Mouse (Mus musculus) stomach, postnatal 0 days (tissue): ENCODE results near the gene Tbc1d24. TPM values are rescaled to one million over a fixed set of nuclear protein-coding genes. Genes with fewer than 3 reads are reported as not detected.

Source experiments
- ATAC-seq: fragments of 200-750 bp; cut with Nextera tagmentation; 2 replicates; pipeline ENCODE4 v1.8.0; 2017; ENCODE audit not compliant: low FRiP score, low TSS enrichment
- DNase-seq: peaks from one replicate; pipeline ENCODE4 v3.0.0-alpha.2; 2016; ENCODE audit warnings: low spot score
- H3K27ac ChIP-seq: fragments of 300-500 bp; sonication (generic); replicated peaks from 2 replicates; pipeline ENCODE4 v1.5.1; 2014; ENCODE audit warnings: mild to moderate bottlenecking, control low read depth
- H3K27me3 ChIP-seq: fragments of 300-500 bp; sonication (generic); 2 replicates; pipeline ENCODE4 v1.6.1; 2014; ENCODE audit warnings: low read length; ENCODE audit not compliant: control insufficient read depth, insufficient read depth
- H3K36me3 ChIP-seq: fragments of 300-500 bp; sonication (generic); 2 replicates; pipeline ENCODE4 v1.6.1; 2014; ENCODE audit warnings: low read length, mixed read lengths; ENCODE audit not compliant: control insufficient read depth, insufficient read depth
- H3K4me1 ChIP-seq: fragments of 300-500 bp; sonication (generic); replicated peaks from 2 replicates; pipeline ENCODE4 v1.6.1; 2014; ENCODE audit warnings: antibody characterized with exemption; ENCODE audit not compliant: control insufficient read depth, insufficient read depth
- H3K4me2 ChIP-seq: fragments of 300-500 bp; sonication (generic); replicated peaks from 2 replicates; pipeline ENCODE4 v1.6.1; 2014; ENCODE audit warnings: low read depth, mild to moderate bottlenecking, control low read depth, moderate library complexity
- H3K4me3 ChIP-seq: fragments of 300-500 bp; sonication (generic); 2 replicates; pipeline ENCODE4 v1.5.1; 2014; ENCODE audit warnings: low read depth, low read length, control low read depth
- H3K9ac ChIP-seq: fragments of 300-500 bp; sonication (generic); 2 replicates; pipeline ENCODE4 v1.6.1; 2014; ENCODE audit warnings: mild to moderate bottlenecking, low read length, control low read depth, mixed read lengths
- H3K9me3 ChIP-seq: fragments of 300-500 bp; sonication (generic); 2 replicates; pipeline ENCODE4 v1.6.1; 2016; ENCODE audit warnings: low read length; ENCODE audit not compliant: control insufficient read depth
- CTCF ChIP-seq: IDR thresholded peaks from 2 replicates; pipeline ENCODE4 v1.5.1; 2016; ENCODE audit warnings: antibody characterized with exemption, low read depth, mild to moderate bottlenecking, moderate library complexity
- EP300 ChIP-seq: optimal IDR thresholded peaks from 2 replicates; pipeline ENCODE3; 2016; ENCODE audit warnings: antibody characterized with exemption
- WGBS: fragments of 180-500 bp; shearing (Covaris S2); extraction: QIAGEN DNeasy Blood & Tissue Kit; methylation state at CpG from one replicate; pipeline ENCODE4 v1.1.7; 2014; 5-methylcytosine and 5-hydroxymethylcytosine counted together
- polyA plus RNA-seq: library from polyadenylated mRNA; unstranded; fragments of >200 nt; fragmentation: Nextera tagmentation; extraction: Ambion mirVana; gene quantifications from 2 replicates; pipeline ENCODE4 v1.2.1, GENCODE M21; 2015

The Tbc1d24 gene
- polyA plus RNA-seq: 1.4 and 1.5 TPM in 2 replicates

GRCm38 (mm10) chr17:24205284-24205888 lies at the start of gene Tbc1d24:
TSS of gene Tbc1d24 (minus strand) at chr17:24205562.
- ATAC-seq: peak; percentile 66
- Histone ChIP-seq H3K27me3 (peaks cover 3% of the 10 kb centered on the region; the same call in 1 of the 2 replicates), H3K27ac (peak within 1 kb of the TSS; percentile 36), H3K4me3 (peak within 1 kb of the TSS; percentile 60), H3K36me3 (no peaks in the 10 kb centered on the region), H3K4me2 (peak within 1 kb of the TSS; percentile 95), H3K4me1 (peaks cover 17% of the 10 kb centered on the region), H3K9me3 (no peaks in the 10 kb centered on the region), H3K9ac (peak within 1 kb of the TSS; percentile 68)
- peak; percentile 86 for DNase-seq
- TF ChIP-seq CTCF (no peak), EP300 (no peak)
- 1% methylated on average over 42 of the region's 65 CpGs for WGBS

GRCm38 (mm10) chr17:24252329-24252728 lies 47.0 kb upstream of the Tbc1d24 start:
- no peak overlapping the region for H3K4me2 ChIP-seq
- ATAC-seq (no peak), DNase-seq (no peak)
- no peaks in the 10 kb centered on the region for H3K36me3 ChIP-seq
- no peak overlapping the region for H3K9ac ChIP-seq
- no peaks in the 10 kb centered on the region for H3K9me3 ChIP-seq
- H3K27me3 ChIP-seq: no peaks in the 10 kb centered on the region
- H3K27ac ChIP-seq: no peak overlapping the region
- no peak overlapping the region for H3K4me3 ChIP-seq
- H3K4me1 ChIP-seq: 0 out of 2 replicates have a peak, but pooled peaks cover 2% of the 10 kb centered on the region
- 97% methylated on average over 2 of the region's 2 CpGs for WGBS
- no peak for TF ChIP-seq EP300

GRCm38 (mm10) chr17:24251320-24252069 lies 46.1 kb upstream of the Tbc1d24 start, which contains the start of gene Ccnf:
TSS of gene Ccnf (minus strand) at chr17:24251484.
- Histone ChIP-seq H3K9ac (peak within 1 kb of the TSS; percentile 73), H3K4me2 (peak within 1 kb of the TSS; percentile 78), H3K4me3 (peak within 1 kb of the TSS; percentile 72), H3K9me3 (no peaks in the 10 kb centered on the region), H3K27me3 (no peaks in the 10 kb centered on the region), H3K27ac (peak within 1 kb of the TSS; percentile 61), H3K4me1 (0 out of 2 replicates have a peak, but pooled peaks cover 2% of the 10 kb centered on the region), H3K36me3 (no peaks in the 10 kb centered on the region)
- under 1% methylated on average over 48 of the region's 48 CpGs for WGBS
- TF ChIP-seq EP300 (peak; percentile 66), CTCF (peak; percentile 64)
- ATAC-seq (peak; percentile 100), DNase-seq (peak; percentile 97)

GRCm38 (mm10) chr17:24250988-24251319 lies 45.6 kb upstream of the Tbc1d24 start:
- H3K36me3 ChIP-seq: no peaks in the 10 kb centered on the region
- peak overlapping the region; percentile 73 for H3K9ac ChIP-seq
- H3K4me2 ChIP-seq: peak overlapping the region; percentile 78
- H3K4me3 ChIP-seq: peak overlapping the region; percentile 72
- WGBS: under 1% methylated on average over 32 of the region's 32 CpGs
- H3K4me1 ChIP-seq: 0 out of 2 replicates have a peak, but pooled peaks cover 2% of the 10 kb centered on the region
- DNase-seq (no peak), ATAC-seq (no peak; the same call in 1 of the 2 replicates)
- TF ChIP-seq CTCF (no peak), EP300 (no peak)
- H3K9me3 ChIP-seq: no peaks in the 10 kb centered on the region
- H3K27me3 ChIP-seq: no peaks in the 10 kb centered on the region
- peak overlapping the region; percentile 61; the same call in 1 of the 2 replicates for H3K27ac ChIP-seq

- Histone ChIP-seq H3K4me2 (no peak overlapping the region), H3K36me3 (no peaks in the 10 kb centered on the region; the same call in 1 of the 2 replicates), H3K27me3 (no peaks in the 10 kb centered on the region), H3K4me3 (no peak overlapping the region), H3K27ac (no peak overlapping the region), H3K9me3 (no peaks in the 10 kb centered on the region), H3K4me1 (0 out of 2 replicates have a peak, but pooled peaks cover 2% of the 10 kb centered on the region), H3K9ac (no peak overlapping the region)
- peak; percentile 41 for TF ChIP-seq CTCF
- TF ChIP-seq EP300: no peak
- WGBS: 96% methylated on average over 2 of the region's 2 CpGs
- no peak for ATAC-seq
- no peak for DNase-seq
Observed at GRCm38 (mm10) chr17:24248641-24249040, 43.3 kb upstream of the Tbc1d24 start.
